Mouse (Mus musculus): ENCODE data around the gene E2f7.
A peak's percentile ranks its signal among the peaks of the same experiment; 100 is the strongest.

- peak; percentile 85 for TF ChIP-seq CTCF (IDR thresholded peaks at IDR 0.05; ENCODE audit: low read depth)
- no peak for TF ChIP-seq EP300 (IDR thresholded peaks at IDR 0.05; ENCODE audit: low read depth)
Measured at GRCm38 (mm10) chr10:110794564-110795205, 49.4 kb downstream of the E2f7 start.

All from heart, postnatal 0 days (tissue).